Mouse (Mus musculus) brown adipose tissue, adult 24 weeks (tissue): ENCODE measurements at regions not wholly inside any gene's neighbourhood (a gene's known extent, or its start where the extent isn't known, plus 50 kb on each side); places are given as distances from the start of the nearest gene placed in this dataset.
A peak's percentile ranks its signal among the peaks of the same experiment; 100 is the strongest.

Experiments used
- H3K27ac ChIP-seq: fragments of 200-500 bp; replicated peaks from 2 replicates; pipeline ENCODE4 v1.5.1; 2012; ENCODE audit warnings: low read depth, mild to moderate bottlenecking, low read length
- H3K4me1 ChIP-seq: fragments of 200-500 bp; 2 replicates; pipeline ENCODE4 v1.6.1; 2012; ENCODE audit warnings: low read length, mixed read lengths; ENCODE audit not compliant: control insufficient read depth, insufficient read depth, insufficient read length
- H3K4me3 ChIP-seq: fragments of 200-500 bp; 2 replicates; pipeline ENCODE4 v1.5.1; 2012; ENCODE audit warnings: low read depth, mild to moderate bottlenecking, low read length, moderate library complexity; ENCODE audit not compliant: insufficient read depth

GRCm38 (mm10) chr10:124227061-124227460, 963.3 kb downstream of the Fam19a2 start:
- Histone ChIP-seq H3K27ac (no peak overlapping the region), H3K4me3 (no peak overlapping the region)

DNA sequence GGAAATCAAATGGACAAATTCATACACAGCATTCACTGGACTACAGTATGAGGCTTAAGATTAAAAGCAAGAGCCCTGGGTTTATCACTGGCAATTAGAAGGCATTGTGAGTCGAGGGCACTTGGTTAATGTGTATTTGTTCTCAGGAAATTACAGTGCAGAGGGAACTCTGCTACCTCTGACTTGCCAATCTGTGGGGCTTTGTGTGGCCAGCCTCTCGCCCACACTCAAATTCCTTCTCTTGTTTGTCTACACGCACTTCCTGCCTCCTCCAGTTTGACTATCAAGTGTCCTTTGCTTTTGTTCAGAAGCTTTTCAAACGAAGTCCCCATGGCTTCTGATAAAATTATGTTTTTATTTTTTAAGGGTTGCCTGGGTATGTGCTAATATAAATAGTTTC, 985.6 kb downstream of the Fam19a2 start:
- H3K4me1 ChIP-seq = no peaks in the 10 kb centered on the region
- no peak overlapping the region for H3K4me3 ChIP-seq
- H3K27ac ChIP-seq = no peak overlapping the region

More at GRCm38 (mm10) chr10:124227061-124227460, 963.3 kb downstream of the Fam19a2 start:
- H3K4me1 ChIP-seq = no peaks in the 10 kb centered on the region

- Histone ChIP-seq H3K4me1 (no peaks in the 10 kb centered on the region), H3K4me3 (no peak overlapping the region), H3K27ac (no peak overlapping the region)
Observed at GRCm38 (mm10) chr10:124250004-124250403, 986.2 kb downstream of the Fam19a2 start.

GRCm38 (mm10) chr10:124288301-124288995, 1024.7 kb downstream of the Fam19a2 start:
- Histone ChIP-seq H3K4me1 (no peaks in the 10 kb centered on the region), H3K27ac (no peak overlapping the region), H3K4me3 (peak overlapping the region; percentile 10; the same call in 1 of the 2 replicates)

DNA sequence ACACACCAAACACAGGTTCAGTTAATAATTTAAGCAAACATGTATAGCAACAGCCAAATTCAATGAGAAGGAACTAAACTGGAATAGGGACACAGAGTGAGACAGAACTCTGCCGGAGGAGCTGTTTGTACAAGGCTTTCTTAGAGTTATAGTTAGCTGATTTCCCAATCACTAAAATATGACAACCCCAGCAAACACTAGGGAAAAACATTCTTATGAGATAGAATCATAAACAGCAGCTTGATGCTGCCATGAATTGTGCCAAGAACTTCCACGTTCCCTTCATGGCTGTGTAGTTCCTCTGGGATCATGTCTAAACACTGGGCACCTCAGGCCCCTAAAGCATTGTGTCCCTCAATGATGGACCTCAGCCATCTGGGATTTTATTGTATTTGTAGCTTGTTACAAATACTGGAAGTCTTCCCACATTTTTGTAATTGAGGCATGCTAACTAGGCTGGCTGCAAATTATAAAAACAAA, 1033.4 kb downstream of the Fam19a2 start:
- Histone ChIP-seq H3K4me3 (no peak overlapping the region), H3K4me1 (no peaks in the 10 kb centered on the region), H3K27ac (no peak overlapping the region)

DNA sequence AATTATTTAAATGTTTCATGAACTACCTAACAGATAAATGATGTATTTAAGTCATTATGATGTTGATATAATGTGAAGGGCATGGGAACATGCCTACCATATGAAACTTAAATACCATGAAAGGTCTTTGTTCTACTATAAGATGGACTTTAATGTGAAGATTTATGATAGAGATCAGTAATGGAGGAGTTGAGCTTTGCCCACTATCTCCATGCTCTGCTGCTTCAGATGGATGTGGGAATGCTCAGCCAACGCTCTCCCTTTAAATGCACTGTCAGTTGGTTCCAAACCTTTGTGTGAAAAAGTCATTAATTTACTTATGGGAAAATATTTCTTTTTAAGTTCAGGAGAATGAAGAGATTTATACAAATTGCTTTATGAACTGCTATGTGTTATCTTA, 1040.9 kb downstream of the Fam19a2 start:
- H3K27ac ChIP-seq = no peak overlapping the region
- H3K4me1 ChIP-seq = no peaks in the 10 kb centered on the region
- H3K4me3 ChIP-seq = no peak overlapping the region

DNA sequence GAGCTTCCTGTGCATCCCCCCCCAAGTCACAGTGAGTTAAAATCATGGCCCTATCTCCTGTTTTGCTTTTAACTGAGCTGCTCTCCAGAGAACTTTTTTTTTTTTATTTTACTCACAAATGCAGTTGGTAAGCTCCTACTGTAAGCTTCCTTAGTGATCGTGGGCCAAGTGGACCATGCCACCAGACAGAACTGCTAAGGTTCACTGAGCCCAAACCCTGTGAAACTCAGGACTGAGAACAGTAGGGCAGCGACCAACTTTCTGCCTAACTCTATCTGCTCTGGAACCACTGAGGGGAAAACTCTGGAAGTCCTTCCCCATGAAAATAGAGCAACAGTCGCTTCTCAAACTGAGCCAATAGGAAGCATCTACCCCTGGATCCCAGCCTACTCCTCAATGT, 1041.8 kb downstream of the Fam19a2 start:
- Histone ChIP-seq H3K27ac (no peak overlapping the region), H3K4me3 (no peak overlapping the region), H3K4me1 (no peaks in the 10 kb centered on the region)

DNA sequence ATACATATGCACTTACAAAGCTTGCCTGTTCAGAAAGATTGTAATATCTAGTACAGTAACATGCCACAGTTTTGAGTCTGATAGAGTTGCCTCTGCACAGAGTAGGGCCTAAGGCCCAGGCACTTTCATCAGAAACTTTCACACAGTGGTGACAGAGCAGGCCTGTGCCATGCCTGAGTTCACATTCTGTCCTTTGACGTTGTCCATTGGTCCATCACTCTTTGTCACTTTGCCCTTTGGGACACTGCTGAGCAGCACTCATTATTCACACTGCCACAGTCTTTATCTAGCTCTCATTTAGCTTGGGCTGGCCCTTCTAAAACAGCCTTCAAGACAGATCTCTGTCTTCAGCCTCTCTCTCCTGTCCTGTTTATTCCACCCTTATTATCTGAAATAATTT, 1055.0 kb downstream of the Fam19a2 start:
- H3K4me3 ChIP-seq = no peak overlapping the region
- H3K27ac ChIP-seq = no peak overlapping the region
- no peaks in the 10 kb centered on the region for H3K4me1 ChIP-seq

DNA sequence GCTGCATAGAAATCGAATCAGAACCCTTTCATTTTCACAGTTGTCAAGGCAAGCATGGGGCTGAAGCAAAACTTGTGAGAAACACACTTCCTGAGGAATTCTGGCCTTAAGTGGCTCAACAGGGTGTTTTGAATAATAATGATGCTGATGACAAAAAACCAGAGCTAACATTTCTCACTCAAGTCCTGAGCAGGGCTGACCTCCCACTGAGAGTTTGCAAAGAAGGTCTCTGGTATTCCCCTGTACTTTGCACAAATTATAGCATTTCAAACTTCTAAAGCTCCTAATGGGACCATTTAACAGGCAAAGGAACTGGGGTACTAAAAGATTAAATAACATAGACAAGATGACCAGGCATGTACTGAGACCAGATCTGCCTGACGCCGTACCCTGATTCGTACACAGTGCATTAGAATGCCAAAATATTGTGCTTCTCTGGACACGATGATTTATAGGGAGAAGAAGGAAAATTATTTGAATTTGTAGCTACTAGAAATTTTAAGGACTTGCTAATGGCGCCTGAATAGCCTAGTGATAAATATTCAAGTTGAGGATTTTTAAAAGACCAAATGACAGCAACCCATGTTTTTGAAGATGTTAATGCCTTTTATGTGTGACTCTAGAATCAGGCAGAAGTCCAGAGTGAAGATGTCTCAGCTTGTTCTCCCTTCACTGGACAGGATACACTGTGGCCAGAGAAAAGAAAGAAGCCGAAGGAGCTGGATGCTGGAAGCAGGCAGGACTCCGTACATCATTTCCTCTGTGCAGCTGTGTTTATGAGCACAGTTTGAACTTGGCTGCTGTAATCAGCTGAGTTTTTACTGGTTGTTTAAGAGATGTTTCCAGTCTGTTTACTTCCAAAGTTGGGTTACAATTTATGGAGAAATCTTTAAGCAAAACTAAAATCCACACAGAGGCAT, 1056.7 kb downstream of the Fam19a2 start:
- H3K4me3 ChIP-seq = no peak overlapping the region
- no peaks in the 10 kb centered on the region for H3K4me1 ChIP-seq
- H3K27ac ChIP-seq = no peak overlapping the region

GRCm38 (mm10) chr10:124332491-124332890, 1056.8 kb downstream of the Slc16a7 start:
- Histone ChIP-seq H3K4me3 (no peak overlapping the region), H3K4me1 (no peaks in the 10 kb centered on the region), H3K27ac (no peak overlapping the region)

DNA sequence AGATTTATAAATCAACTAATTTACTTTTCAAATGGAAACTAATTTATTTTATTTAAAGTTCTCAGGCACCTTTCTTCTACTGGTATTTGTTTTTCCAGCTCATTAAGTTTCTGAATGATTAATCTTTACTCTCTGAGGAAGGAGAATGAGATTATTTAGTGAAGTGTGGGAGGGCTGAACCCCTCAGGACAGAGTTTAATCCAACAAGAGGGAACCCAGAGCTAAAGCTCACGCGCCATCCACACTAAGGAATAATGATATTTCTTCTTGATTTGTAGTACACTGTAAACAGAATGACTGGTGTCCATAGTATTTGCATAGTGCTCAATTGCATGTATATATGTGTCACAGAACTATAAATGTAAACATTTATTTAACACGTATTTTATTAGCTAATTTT, 1050.3 kb downstream of the Slc16a7 start:
- H3K4me3 ChIP-seq = no peak overlapping the region
- no peak overlapping the region for H3K27ac ChIP-seq
- H3K4me1 ChIP-seq = no peaks in the 10 kb centered on the region

GRCm38 (mm10) chr10:124349300-124349699, 1040.0 kb downstream of the Slc16a7 start:
- H3K27ac ChIP-seq = no peak overlapping the region
- H3K4me1 ChIP-seq = no peaks in the 10 kb centered on the region
- H3K4me3 ChIP-seq = no peak overlapping the region

DNA sequence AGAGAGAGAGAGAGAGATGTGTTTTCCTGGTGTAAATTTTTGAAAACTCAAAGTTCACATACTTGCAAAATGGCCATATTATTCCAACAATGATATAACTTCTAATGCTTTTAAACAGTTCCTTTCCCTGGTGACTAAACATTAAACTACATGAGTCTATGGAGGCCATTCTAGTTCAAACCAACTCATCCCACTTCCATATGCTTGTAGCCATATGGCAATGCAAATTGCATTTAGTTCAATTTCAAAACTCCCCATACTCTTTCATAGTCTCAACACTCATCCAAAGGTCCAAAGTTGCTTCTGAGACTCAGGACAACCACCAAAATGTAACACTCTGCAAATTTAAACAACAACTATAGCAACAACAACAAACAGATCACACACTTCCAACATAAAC, 1026.5 kb downstream of the Slc16a7 start:
- Histone ChIP-seq H3K27ac (no peak overlapping the region), H3K4me1 (no peaks in the 10 kb centered on the region), H3K4me3 (no peak overlapping the region)

DNA sequence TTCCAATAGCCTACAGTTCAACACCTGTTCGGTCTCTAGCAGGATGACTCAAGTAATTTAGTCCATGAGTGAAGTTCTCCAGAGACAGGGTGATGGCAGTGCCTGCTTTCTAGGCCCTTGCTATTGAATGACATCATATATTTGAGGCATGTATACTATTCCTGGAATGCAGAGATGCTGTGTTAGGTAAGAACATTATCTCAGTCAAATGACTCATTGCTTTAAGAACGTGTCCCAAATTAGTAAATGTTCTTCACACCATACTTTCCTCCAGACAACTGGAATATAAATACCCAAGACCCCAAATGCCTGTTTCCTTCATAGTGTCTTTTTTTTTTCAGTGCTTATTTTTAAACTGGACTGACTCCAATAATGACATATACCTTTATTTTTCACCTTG, 1018.3 kb downstream of the Slc16a7 start:
- Histone ChIP-seq H3K4me3 (no peak overlapping the region), H3K27ac (no peak overlapping the region), H3K4me1 (no peaks in the 10 kb centered on the region)

DNA sequence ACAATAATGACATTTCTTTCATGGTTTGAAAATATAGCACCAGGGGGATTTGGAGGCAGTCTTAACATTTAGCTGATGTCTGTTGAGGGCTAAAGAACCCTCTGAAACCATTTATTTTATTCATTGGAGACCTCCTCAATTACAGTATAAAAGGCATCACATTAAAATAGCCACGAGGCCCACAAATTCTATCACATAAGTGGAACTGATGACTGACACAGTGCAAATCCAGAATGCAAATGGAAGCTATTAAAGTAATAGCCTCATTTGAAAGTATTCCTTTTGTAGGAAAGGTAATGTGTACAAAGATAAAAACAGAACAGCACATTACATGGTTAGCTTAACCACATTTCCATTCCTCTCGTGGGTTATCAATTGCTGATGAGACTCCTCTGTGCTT, 986.6 kb downstream of the Slc16a7 start:
- no peaks in the 10 kb centered on the region for H3K4me1 ChIP-seq
- no peak overlapping the region for H3K27ac ChIP-seq
- no peak overlapping the region for H3K4me3 ChIP-seq
